Mouse (Mus musculus): ENCODE measurements around the gene Gm10447.
A peak's percentile ranks its signal among the peaks of the same experiment; 100 is the strongest.

The Gm10447 gene

DNA sequence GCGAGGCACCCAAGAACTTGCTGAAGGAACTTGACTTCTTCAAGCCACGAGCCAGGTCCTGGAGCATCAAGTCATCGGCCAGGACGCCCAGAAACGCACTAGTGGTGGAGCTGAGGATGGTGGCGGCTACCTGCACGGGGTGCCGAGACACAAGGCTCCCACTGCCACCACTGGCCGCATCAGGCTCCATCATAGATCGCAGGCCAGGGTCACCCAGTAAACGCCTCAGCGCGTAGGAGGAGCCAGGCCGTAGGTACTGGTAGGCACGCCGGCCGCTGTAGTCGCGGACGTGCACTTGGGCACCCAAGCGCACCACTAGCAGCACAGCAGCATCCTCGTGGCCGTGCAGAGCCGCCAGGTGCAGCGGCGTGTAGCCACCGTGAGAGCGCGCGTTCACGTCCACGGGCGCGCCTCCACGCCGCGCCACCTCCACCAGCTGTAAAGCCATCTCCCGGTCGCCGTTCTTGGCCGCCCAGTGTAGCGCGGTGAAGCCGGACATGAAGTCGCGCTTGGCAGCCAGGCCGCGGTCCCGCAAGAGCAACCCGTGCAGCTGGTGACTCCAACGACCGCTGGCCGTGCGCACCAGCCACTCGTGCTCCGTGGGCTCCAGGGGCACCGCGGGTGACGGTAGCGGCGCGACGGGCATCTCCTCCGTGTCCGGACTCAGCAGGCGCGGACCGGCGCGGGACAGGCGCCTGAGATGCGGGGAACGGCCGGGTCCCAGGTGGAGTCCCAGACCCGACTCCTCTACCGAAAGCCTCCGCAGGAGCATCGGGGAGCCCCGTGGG is 21.7 kb upstream of the Gm10447 start:
- no peak for DNase-seq (ENCODE audit: low spot score)

DNA sequence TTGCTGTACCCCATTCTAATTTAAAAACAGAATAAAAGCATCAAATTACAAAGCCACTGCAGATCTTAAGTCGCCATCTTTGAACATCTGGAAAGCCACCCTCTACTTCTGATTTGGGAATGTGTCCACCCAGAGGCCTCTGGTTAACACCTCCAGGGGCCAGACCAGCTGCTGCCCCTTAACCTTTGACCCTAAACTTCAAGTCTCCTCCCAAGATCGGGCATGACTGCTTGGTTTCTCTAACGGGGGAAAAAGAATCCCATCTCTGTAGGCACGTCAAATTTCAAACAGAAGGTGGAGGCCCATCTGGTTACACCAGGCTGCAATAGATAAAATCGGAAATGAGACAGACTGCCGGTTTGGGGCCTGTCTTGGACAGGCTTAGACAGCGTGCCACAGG is 20.9 kb upstream of the Gm10447 start:
- DNase-seq (ENCODE audit: low spot score), result no peak

DNA sequence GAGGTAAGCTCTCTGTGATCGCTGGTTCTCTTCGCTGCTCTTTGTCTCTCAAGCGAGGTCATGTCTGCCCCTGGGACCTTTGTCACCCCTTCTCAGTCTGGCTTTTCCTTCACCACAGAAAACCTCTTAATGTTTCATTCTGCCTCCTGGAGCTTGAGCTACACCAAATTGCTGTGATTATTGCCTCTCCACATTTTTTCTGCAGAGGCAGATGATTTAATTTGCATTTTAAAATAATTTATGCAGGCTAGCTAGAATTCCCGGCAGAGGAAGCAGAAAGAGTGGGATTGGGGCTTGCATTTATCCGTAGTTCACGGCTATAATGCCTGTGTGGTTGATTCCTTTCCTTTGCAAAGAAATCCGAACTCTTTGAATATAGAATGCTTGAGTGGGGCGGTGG is 18.7 kb upstream of the Gm10447 start:
- no peak for DNase-seq (ENCODE audit: low spot score)

DNA sequence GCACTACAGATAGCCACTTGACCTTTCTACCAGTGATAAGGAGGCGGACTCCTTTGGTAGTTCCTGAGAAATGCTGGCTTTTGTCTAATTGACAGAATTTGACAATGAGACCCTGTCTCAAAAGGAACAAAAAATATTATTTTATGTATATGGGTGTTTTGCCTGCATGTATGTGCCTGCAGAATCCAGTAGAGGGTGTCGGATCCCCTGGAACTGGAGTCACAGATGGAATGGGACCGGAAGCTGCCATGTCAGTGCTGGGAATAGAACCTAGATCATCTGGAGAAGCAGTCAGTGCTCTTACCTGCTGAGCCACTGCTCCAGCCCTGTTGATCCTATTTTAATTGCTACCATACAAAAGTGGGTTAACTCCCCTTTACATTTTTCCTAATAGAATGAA is 15.8 kb upstream of the Gm10447 start:
- no peak for DNase-seq (ENCODE audit: low spot score)

DNA sequence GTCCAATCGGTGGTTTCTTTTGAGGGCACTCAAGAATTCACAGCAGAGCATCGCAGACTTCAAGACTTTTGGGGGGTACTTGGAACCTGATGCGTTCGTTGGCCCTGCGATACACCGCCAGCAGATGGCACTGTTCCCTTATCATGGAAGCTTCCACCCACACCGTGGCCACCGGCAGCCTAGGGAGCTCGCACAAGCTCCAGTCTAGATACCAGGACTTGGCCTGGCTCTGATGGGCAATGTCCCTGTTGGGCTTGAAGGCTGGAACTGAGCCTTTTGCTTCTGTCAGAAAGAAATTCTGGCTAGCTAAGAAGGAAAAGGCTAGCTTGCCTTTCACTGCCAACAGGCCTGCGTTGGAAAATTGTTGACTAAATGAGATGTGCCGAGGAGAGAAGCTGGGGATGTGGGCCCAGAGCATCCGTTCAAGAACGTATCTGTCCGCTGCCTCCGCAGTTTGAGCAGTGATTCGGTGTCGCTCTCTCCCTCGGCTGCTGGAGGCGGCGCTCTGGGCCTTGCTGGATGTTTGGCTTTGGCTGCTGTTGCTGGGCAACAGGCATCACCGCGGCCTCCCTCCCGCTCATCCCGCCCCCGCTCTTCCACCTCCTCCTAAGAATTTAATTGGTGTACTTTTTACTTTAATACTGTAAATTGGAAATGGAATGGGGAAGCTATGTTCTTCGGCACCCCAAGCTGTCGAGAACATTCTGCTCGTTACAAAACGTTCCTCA is 13.2 kb upstream of the Gm10447 start, which contains the start of gene Gm9837:
Gene Gm9837 (minus strand): TSS at position 512 of the 728 bp plus-strand sequence.
- peak; percentile 88 for DNase-seq (ENCODE audit: low spot score)

DNA sequence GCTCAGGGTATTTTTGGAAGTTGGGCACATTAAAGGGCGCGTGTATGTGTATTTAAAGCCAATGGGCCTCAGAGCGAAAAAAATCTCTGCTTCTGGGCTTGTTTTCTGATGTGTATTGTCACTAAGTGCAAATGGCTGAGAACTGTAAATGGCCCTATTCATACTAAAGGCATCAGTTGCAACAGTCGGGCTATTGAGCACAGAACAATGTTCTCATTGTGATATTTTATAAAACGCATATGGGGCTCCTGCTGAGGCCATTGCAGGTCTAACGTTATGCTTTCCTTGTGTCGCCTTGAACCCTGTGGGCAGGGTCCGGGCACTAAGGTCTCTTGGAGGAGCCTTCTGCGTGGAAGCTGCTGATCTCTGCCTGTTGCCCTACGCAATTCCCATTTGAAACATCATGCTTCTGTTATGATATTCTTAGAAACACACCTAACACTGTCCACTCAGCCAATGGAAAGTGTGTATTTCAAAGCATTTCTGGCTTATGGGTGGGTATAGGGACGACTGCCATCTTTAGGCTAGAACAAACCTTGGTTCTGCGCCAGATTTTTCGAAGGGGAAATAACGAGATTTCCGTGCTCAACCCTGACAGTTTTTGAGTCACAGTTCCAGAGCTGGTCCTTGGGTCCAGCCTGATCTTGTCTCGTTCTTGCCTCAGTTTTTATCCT is 12.5 kb upstream of the Gm10447 start:
- DNase-seq (ENCODE audit: low spot score), result peak; percentile 39

DNA sequence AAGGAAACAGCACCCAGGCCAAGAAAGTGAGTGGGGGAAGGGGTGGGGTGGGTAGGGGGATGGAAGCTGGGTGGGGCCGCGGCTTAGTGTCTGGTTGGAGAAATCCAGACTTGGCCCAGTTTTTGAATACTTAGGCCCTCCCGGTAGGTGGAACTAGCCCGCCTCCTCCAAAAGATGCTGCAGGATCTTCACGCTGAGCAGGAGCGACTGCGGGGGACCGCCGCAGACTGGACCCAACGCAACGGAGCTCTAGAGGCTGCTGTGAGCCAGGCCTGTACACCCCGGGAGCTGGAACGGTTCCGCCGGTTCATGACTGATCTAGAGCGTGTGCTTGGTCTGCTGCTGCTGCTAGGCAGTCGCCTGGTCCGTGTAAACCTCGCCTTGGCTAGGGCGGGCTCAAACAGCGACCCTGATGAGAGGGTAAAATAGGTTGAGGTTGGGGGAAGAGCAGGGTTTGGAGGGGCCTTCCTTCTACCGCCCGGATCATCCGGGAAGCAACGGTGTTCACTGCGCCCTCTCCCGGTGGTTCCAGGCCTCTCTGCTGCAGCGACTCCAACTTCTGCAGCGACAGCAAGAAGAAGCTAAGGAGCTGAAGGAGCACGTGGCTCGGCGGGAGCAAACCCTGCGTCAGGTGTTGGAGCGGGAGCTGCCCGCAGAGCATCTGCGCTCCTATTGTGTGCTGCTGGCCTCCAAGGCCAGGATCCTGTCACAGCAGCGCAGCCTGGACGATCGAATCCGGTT is 9.5 kb upstream of the Gm10447 start:
- peak; percentile 70 for DNase-seq (ENCODE audit: low spot score)

DNA sequence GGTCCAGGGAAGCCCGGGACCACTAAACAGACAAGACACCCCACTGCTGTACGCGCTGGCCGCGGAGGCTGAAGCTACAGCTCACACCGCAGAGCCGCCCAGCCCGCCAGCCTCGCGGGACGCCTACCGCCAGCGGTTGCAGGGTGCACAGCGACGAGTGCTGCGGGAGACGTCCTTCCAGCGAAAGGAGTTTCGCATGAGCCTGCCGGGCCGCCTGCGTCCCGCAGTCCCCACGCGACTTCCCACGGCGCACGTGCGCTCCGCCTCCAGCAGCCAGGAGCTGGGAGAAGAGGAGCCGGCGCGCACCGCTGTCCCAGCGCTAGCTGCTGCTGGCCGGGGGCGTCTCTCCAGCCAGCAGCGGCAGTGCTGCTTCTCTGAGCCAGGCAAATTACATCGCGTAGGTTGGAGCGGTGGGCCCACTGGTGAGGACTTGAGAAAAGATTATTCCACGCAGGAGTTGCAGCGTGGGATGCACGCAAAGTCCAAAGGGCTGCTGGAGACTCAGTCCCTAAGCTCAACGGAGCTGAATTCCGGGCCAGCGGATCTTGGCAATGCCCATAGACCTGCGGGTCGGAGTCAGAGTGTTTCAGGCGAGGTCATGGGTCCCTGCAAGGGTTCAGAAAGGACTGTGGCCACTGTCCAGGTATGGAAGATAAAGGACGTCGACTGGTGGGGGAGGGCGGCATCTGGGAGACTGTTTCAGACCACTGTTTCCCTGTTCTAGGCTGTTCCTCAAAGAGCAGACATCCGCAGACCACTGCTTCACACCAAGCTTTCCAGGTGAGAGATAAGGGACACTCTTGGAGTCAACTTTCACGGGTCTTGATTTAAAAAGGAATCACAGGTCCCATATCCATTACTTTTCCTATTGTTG is 6.9 kb upstream of the Gm10447 start:
- DNase-seq (ENCODE audit: low spot score), result no peak

DNA sequence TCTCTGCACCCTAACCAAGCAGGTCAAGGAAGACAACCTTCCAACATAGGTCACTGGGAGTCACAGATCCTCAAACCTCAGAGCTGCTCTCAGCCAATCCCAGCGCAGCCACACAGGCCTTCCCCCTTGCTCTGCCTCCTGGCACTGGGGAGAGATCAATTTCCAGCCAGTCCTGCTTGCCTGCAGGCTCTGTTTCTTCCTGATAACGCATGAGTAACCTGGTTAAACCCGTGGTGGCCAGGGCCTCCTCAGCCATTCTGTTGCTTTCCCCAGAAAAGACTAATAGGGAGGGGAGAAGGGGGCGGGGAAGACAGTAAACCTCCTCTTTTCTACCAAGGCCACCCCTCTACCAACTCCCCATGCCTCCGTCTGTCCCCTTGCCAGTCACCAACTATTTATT is 4.8 kb upstream of the Gm10447 start:
- DNase-seq (ENCODE audit: low spot score), result no peak

DNA sequence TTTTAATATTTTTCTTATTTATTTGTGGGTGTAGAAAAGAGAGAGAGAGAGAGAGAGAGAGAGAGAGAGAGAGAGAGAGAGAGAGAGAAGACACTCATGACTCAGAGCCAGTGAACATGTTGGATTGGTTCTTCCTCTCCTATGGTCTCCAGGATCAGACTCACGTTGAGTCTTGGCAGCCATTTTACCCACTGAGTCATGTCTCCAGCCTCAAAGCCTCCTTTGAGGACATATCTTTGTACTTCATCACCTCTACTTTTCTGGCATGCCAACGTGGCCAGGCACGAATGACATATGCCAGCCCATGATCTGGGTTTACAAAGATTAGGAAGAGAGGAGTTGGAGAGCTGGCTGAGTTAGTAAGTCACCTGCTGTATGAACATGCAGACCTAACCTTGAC is 3.3 kb upstream of the Gm10447 start:
- no peak for DNase-seq (ENCODE audit: low spot score)

DNA sequence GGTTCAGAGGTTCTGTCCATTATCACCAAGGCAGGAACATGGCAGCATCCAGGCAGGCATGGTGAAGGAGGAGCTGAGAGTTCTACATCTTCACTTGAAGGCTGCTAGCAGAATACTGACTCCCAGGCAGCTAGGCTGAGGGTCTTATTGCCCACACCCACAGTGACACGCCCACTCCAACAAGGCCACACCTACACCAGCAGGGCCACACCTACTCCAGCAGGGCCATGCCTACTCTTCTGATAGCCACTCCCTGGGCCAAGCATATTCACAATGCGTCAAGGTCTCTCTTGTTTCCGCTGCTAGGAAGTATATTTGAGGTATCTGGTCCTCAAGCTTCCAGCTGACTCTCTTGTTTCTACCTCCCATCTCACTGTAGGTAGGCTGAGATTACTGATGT is 2.1 kb upstream of the Gm10447 start:
- no peak for DNase-seq (ENCODE audit: low spot score)

DNA sequence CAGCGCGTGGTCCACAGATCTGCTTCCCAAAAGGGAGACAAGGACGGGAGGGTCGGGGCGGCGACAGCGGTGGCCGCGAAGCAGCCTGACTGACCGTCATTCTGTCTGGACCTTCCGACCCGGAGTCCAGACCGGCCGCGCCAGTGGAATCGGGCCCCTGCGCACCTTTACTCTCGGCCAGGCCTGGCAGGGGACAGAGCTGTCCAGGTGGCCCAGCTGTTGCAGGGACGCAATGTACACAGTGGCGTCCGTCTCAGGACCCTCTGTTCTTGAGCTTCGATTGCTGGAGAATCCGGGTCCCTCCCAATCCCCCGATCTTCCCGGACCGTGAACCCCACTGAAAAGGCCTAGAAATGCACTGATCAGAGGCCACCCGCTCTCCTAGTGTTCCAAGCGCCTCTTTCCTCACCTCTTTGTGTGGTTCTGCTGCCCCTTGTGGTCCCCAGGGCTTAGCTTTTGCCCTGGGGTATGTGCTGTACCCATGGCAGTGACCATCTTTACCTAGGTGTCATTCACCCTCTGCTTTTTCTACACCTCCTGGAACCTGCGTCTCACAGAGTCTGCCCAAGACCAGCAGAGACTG is 553 bp upstream of the Gm10447 start:
- no peak for DNase-seq (ENCODE audit: low spot score)

DNA sequence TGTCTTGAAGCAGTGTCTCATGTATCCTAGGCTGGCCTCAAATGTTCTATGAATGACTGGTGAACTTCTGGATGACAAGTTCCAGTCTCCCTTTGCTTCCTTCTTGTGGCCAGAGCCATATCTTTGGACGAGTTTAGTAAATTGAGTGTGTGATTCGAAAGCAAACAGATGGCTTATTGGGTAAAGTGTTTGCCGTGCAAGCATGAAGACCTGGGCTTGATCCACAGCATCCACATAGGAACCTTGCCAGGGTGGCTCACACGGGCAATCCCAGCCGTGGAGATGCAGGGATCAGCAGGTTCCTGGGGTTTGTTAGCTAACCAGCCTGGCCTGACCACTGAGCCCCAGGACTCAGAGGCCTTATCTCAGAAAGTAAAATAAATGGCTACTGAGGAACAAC is 3.9 kb downstream of the Gm10447 start:
- DNase-seq (ENCODE audit: low spot score), result no peak

DNA sequence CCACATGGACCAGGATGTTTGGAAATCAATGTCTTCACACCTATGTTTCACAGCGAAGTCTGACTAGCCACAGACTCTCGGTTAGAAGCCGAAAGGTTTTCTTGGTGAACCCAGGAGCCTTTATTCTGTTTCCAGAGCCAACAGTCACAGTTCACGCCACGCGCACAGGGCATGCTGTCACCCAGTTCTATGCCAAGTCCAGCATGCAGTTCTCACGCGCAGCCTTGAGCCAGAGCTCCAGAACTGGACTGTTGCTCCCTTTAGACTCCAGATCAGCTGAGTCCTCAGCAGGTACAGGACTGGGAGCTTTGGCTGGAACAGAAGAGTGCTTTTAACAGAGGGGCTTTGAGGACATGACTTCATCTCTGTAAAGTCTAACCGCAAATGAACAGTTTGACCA is 4.5 kb downstream of the Gm10447 start:
- DNase-seq (ENCODE audit: low spot score), result no peak

DNA sequence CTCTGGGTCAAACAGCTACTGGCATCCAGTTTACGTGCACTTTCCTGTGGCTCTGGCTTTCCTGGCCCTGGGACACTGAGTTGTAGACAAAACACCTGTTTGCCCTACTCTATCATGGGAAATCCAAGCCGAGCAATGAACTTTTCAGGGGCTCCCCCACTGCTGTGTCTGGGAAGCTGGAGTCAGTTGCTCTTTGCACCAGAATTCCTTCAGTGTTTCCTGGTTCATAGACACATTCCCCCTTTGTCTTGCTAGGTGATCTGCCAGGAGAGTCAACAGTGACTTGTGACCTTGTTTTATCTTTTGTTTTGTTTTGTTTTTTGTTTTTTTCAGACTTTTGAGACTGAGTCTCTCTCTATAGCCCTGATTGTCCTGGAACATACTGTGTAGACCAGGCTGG is 5.5 kb downstream of the Gm10447 start:
- DNase-seq (ENCODE audit: low spot score), result no peak

DNA sequence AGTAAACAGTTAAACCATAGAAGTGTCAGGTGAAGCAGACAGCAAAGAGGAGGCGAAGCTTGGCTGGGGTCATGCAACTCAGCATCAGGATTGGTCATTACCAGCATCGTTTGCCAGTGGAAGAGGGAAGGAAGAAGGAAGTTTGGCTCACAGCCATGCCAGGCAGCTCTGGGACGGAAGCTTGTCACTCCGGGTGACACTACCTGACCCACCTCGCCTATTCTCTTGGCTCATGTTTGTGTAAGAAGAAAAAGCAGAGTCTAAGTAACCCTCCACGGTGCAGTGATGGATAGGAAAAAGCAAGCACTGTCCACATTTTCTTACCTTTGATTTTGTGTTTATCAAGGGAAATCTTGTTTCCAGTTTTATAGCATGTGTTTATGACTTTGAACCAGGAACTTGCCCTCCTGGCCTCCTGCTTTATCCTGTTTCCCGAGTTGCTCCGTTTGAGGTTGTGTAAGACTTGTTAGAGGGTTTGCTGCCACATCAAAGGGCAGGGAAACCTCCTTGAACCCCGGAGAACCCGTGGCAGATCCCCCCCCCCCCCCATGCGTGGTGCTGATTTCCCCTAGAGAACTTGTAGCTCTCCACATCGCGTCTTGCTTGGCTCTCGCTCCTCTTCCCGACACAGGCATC is 6.7 kb downstream of the Gm10447 start:
- DNase-seq (ENCODE audit: low spot score), result no peak

DNA sequence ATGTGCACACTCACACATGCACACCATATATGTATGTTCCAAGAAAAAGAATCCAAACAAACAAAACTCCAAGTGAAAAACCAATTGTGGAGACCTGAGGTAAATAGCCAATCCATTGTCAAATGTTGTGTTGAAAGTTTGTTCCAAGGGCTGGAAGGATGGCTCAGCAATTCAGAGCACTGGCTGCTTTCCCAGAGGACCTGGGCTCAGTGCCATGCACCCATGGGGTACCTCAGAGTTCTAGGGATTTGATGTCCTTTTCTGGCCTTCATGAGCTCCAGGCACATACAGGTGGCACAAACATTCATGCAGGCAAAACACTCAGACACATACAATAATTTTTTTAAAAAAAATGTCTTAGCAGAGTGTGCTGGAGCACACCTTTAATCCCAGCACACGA is 8.4 kb downstream of the Gm10447 start:
- DNase-seq (ENCODE audit: low spot score), result no peak

DNA sequence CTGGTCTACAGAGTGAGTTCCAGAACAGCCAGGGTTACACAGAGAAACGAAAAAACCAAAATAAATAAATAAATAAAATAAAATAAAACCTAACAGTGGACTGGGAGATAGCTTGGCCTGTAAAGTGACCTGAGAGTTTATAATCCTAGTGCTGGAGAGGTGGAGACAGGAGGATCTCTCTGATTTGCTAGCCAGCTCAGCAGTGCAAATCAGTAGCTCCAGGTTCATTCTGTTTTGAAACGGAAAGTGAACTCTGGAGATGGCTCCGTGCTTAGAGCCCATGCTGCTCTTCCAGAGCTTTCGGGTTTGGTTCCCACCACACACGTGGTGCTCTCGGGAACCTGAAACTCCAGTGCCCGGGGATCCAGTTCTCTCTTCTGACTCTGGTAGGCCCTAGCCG is 8.9 kb downstream of the Gm10447 start:
- no peak for DNase-seq (ENCODE audit: low spot score)

DNA sequence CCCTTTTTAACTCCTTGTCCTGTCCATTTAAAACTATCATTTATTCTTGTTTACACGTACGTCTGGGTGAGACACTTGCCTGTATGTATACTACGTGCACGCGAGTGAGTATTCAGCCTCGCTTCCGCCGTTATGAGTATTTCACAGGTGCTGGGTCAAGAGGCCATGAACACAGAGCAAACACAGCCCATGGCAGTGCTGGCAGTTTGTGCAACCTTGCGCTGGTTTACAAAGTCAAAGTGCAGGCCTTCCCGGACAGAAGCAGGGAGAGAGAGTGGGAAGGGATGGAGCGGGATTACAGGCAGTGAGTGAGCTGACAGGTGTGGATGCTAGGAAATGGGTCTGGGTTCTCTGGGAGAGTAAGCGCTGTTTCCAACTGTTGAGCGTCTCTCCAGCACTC is 10.7 kb downstream of the Gm10447 start:
- no peak for DNase-seq (ENCODE audit: low spot score)

DNA sequence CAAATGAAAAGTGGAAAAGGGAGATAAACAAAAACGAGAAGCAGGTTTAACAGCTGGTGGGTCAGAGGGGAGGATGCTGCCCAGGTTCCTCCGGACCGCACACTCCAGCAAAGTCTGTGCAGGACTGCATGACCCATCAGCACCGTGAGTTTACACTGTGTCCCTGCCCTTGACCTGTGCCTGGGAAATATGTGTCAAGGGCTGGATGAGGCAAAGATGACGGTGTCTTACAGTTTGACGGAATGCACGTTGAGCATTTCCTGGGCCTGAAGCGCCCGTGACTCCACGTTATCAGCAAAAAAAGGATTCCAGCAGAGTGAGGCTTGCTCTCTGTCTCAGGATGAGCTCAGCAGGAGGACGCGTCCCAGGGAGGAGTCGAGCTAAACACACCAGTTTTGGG is 11.3 kb downstream of the Gm10447 start:
- DNase-seq (ENCODE audit: low spot score), result no peak

DNA sequence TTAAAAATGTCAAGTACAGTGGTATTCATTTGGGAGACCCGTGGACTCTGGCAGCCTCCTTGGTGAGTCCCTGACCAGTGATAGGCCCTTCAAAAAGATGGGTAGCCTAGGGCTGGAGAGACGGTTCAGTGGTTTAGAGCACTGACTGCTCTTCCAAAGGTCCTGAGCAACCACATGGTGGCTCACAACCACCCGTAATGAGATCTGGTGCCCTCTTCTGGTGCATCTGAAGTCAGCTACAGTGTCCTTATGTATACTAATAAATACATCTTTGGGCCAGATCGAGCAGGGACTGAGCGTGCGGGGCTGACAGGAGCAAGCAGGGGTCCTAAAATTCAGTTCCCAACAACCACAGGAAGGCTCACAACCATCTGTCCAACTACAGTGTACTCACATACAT is 13.0 kb downstream of the Gm10447 start:
- DNase-seq (ENCODE audit: low spot score), result no peak

All from ovary, postnatal 14 days (tissue).